Mouse (Mus musculus): Measurements from ENCODE around the gene Pdpk1.

DNA sequence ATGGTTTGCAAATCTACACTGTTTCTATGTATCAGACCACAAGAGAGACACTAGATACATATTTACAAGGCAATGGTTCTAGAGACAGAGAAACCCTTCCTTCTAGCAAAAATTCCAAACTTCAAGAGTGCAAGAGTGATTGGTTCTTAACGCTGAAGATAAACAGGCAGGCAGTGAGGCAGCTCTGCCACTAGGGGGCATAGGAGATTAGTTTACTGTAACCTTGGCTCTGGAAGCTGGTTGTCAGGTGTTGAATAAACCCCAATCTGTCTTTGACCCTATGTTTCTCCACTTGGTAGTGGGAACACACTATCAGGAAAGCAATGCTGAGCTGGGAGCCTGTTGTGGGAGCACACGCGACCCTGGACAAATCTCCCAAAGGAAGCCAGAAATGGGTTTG lies 22.7 kb upstream of the Pdpk1 start:
- TF ChIP-seq ZNF384 (IDR thresholded peaks at IDR 0.05; ENCODE audit: low read depth, low read length): no peak
- no peak for TF ChIP-seq HCFC1 (IDR thresholded peaks at IDR 0.05; ENCODE audit: borderline replicate concordance, insufficient read depth, low read length)
- no peak for TF ChIP-seq ZC3H11A (IDR thresholded peaks at IDR 0.05; ENCODE audit: borderline replicate concordance, low read depth, low read length)
- no peak for TF ChIP-seq CHD2 (IDR thresholded peaks at IDR 0.05; ENCODE audit: low read depth, low read length)

All from ES-E14 (cell line).